Mouse (Mus musculus) midbrain, embryonic 16.5 days (tissue): ENCODE data around the gene Gm20388. TPM values are rescaled to one million over a fixed set of nuclear protein-coding genes. Genes with fewer than 3 reads are reported as not detected.

Source experiments
- ATAC-seq: fragments of 200-750 bp; cut with Nextera tagmentation; 2 replicates; pipeline ENCODE4 v1.8.0; 2017; ENCODE audit warnings: moderate TSS enrichment
- H3K27ac ChIP-seq: fragments of 300-500 bp; sonication (generic); 2 replicates; pipeline ENCODE4 v1.5.1; 2014; ENCODE audit warnings: mild to moderate bottlenecking, low read length, mixed read lengths
- H3K27me3 ChIP-seq: fragments of 300-500 bp; sonication (generic); 2 replicates; pipeline ENCODE4 v1.6.1; 2014; ENCODE audit warnings: low read depth, low read length, mixed read lengths; ENCODE audit not compliant: control insufficient read depth, insufficient read depth
- H3K36me3 ChIP-seq: fragments of 300-500 bp; sonication (generic); 2 replicates; pipeline ENCODE4 v1.6.1; 2014; ENCODE audit warnings: mild to moderate bottlenecking, low read length, moderate library complexity, mixed read lengths; ENCODE audit not compliant: control insufficient read depth, insufficient read depth
- H3K4me1 ChIP-seq: fragments of 300-500 bp; sonication (generic); 2 replicates; pipeline ENCODE4 v1.6.1; 2014; ENCODE audit warnings: mild to moderate bottlenecking, low read length, mixed read lengths; ENCODE audit not compliant: control insufficient read depth, insufficient read depth
- H3K4me2 ChIP-seq: fragments of 300-500 bp; sonication (generic); 2 replicates; pipeline ENCODE4 v1.6.1; 2014; ENCODE audit warnings: mild to moderate bottlenecking, low read length, mixed read lengths
- H3K4me3 ChIP-seq: fragments of 300-500 bp; sonication (generic); 2 replicates; pipeline ENCODE4 v1.5.1; 2014; ENCODE audit warnings: low read depth, mild to moderate bottlenecking, low read length, moderate library complexity, mixed read lengths
- H3K9ac ChIP-seq: fragments of 300-500 bp; sonication (generic); 2 replicates; pipeline ENCODE4 v1.6.1; 2014; ENCODE audit warnings: low read depth, low read length, mixed read lengths
- H3K9me3 ChIP-seq: fragments of 300-500 bp; sonication (generic); replicated peaks from 2 replicates; pipeline ENCODE4 v1.6.1; 2014; ENCODE audit warnings: mild to moderate bottlenecking, low read length, mixed read lengths; ENCODE audit not compliant: control insufficient read depth, poor library complexity, severe bottlenecking
- WGBS: fragments of 180-500 bp; shearing (Covaris S2); extraction: QIAGEN DNeasy Blood & Tissue Kit; methylation state at CpG from one replicate; pipeline ENCODE4 v1.1.7; 2014; 5-methylcytosine and 5-hydroxymethylcytosine counted together
- polyA plus RNA-seq: library from polyadenylated mRNA; unstranded; fragments of >200 nt; fragmentation: Nextera tagmentation; extraction: Ambion mirVana; gene quantifications from 2 replicates; pipeline ENCODE4 v1.2.1, GENCODE M21; 2015

Gene Gm20388
- polyA plus RNA-seq, 1 experiment from 2014 or later = 7.5 TPM

- no peak overlapping the region for H3K4me3 ChIP-seq
- no peak overlapping the region for H3K27ac ChIP-seq
- no peaks in the 10 kb centered on the region for H3K9me3 ChIP-seq
- WGBS = 58% methylated on average over 12 of the region's 12 CpGs
- ATAC-seq = no peak
- H3K9ac ChIP-seq = no peak overlapping the region
- H3K4me2 ChIP-seq = no peak overlapping the region
- H3K4me1 ChIP-seq = no peaks in the 10 kb centered on the region
- peaks cover 9% of the 10 kb centered on the region for H3K27me3 ChIP-seq
- no peaks in the 10 kb centered on the region for H3K36me3 ChIP-seq
Measured at GRCm38 (mm10) chr8:120940287-120940686, 1029.6 kb downstream of the Gm20388 start.

- Histone ChIP-seq H3K36me3 (no peaks in the 10 kb centered on the region), H3K9ac (no peak overlapping the region), H3K9me3 (no peaks in the 10 kb centered on the region), H3K27ac (no peak overlapping the region), H3K4me3 (no peak overlapping the region), H3K4me2 (no peak overlapping the region), H3K27me3 (peaks cover 7% of the 10 kb centered on the region), H3K4me1 (peaks cover 9% of the 10 kb centered on the region)
- ATAC-seq = no peak
- 76% methylated on average over 10 of the region's 10 CpGs for WGBS
Measured at GRCm38 (mm10) chr8:120947240-120947639, 1036.6 kb downstream of the Gm20388 start.

GRCm38 (mm10) chr8:120948050-120948595 is 1037.5 kb downstream of the Gm20388 start:
- no peak for ATAC-seq
- Histone ChIP-seq H3K4me3 (no peak overlapping the region), H3K36me3 (no peaks in the 10 kb centered on the region), H3K4me1 (peaks cover 9% of the 10 kb centered on the region), H3K4me2 (no peak overlapping the region), H3K9ac (no peak overlapping the region), H3K27ac (no peak overlapping the region), H3K27me3 (peaks cover 7% of the 10 kb centered on the region), H3K9me3 (no peaks in the 10 kb centered on the region)
- 76% methylated on average over 3 of the region's 4 CpGs for WGBS

- peaks cover 9% of the 10 kb centered on the region for H3K4me1 ChIP-seq
- no peak overlapping the region for H3K4me3 ChIP-seq
- H3K36me3 ChIP-seq = no peaks in the 10 kb centered on the region
- no peak for ATAC-seq
- H3K4me2 ChIP-seq = peak overlapping the region; percentile 22; the same call in 1 of the 2 replicates
- H3K27ac ChIP-seq = no peak overlapping the region
- no peak overlapping the region for H3K9ac ChIP-seq
- WGBS = 42% methylated on average over 25 of the region's 25 CpGs
- no peaks in the 10 kb centered on the region for H3K9me3 ChIP-seq
- peaks cover 7% of the 10 kb centered on the region for H3K27me3 ChIP-seq
Measured at GRCm38 (mm10) chr8:120948620-120949491, 1038.2 kb downstream of the Gm20388 start.

- no peaks in the 10 kb centered on the region for H3K36me3 ChIP-seq
- H3K4me2 ChIP-seq = no peak overlapping the region
- H3K9ac ChIP-seq = no peak overlapping the region
- peaks cover 7% of the 10 kb centered on the region for H3K27me3 ChIP-seq
- no peak overlapping the region for H3K4me3 ChIP-seq
- H3K4me1 ChIP-seq = peaks cover 9% of the 10 kb centered on the region
- 25% methylated on average over 16 of the region's 16 CpGs for WGBS
- ATAC-seq = no peak
- no peaks in the 10 kb centered on the region for H3K9me3 ChIP-seq
- no peak overlapping the region for H3K27ac ChIP-seq
Measured at GRCm38 (mm10) chr8:120950674-120951218, 1040.1 kb downstream of the Gm20388 start.

- Histone ChIP-seq H3K27ac (no peak overlapping the region), H3K27me3 (peaks cover 2% of the 10 kb centered on the region; the same call in 1 of the 2 replicates), H3K4me1 (no peaks in the 10 kb centered on the region; the same call in 1 of the 2 replicates), H3K9me3 (no peaks in the 10 kb centered on the region), H3K4me2 (no peak overlapping the region), H3K9ac (no peak overlapping the region), H3K4me3 (no peak overlapping the region), H3K36me3 (no peaks in the 10 kb centered on the region)
- 22% methylated on average over 8 of the region's 8 CpGs for WGBS
- ATAC-seq = no peak
Measured at GRCm38 (mm10) chr8:120959470-120959891, 1048.8 kb downstream of the Gm20388 start.

GRCm38 (mm10) chr8:120962606-120963380 is 1052.2 kb downstream of the Gm20388 start:
- H3K27me3 ChIP-seq = peaks cover 2% of the 10 kb centered on the region; the same call in 1 of the 2 replicates
- no peaks in the 10 kb centered on the region for H3K9me3 ChIP-seq
- no peak overlapping the region for H3K9ac ChIP-seq
- no peak overlapping the region for H3K4me3 ChIP-seq
- no peak overlapping the region for H3K4me2 ChIP-seq
- WGBS = 95% methylated on average over 5 of the region's 5 CpGs
- no peaks in the 10 kb centered on the region for H3K36me3 ChIP-seq
- H3K27ac ChIP-seq = no peak overlapping the region
- H3K4me1 ChIP-seq = no peaks in the 10 kb centered on the region; the same call in 1 of the 2 replicates
- ATAC-seq = no peak

GRCm38 (mm10) chr8:120966557-120966956 is 1055.9 kb downstream of the Gm20388 start:
- no peak for ATAC-seq
- Histone ChIP-seq H3K4me2 (no peak overlapping the region), H3K9me3 (no peaks in the 10 kb centered on the region), H3K4me3 (no peak overlapping the region), H3K27ac (no peak overlapping the region), H3K36me3 (no peaks in the 10 kb centered on the region), H3K27me3 (peaks cover 10% of the 10 kb centered on the region), H3K9ac (no peak overlapping the region), H3K4me1 (no peaks in the 10 kb centered on the region)
- WGBS = 32% methylated on average over 3 of the region's 3 CpGs
